Mouse (Mus musculus) forebrain, embryonic 15.5 days (tissue): Measurements from ENCODE around the gene Ndufa5. TPM values are rescaled to one million over a fixed set of nuclear protein-coding genes. Genes with fewer than 3 reads are reported as not detected.
A peak's percentile ranks its signal among the peaks of the same experiment; 100 is the strongest.

Source experiments
- ATAC-seq: fragments of 200-750 bp; cut with Nextera tagmentation; replicated peaks from 2 replicates; pipeline ENCODE4 v1.8.0; 2017; ENCODE audit warnings: mild to moderate bottlenecking, moderate TSS enrichment, moderate library complexity
- H3K27ac ChIP-seq: fragments of 300-500 bp; sonication (generic); replicated peaks from 2 replicates; pipeline ENCODE4 v1.5.1; 2015; ENCODE audit warnings: mild to moderate bottlenecking, inconsistent platforms
- H3K27me3 ChIP-seq: fragments of 300-500 bp; sonication (generic); 2 replicates; pipeline ENCODE4 v1.6.1; 2015; ENCODE audit warnings: inconsistent platforms
- H3K36me3 ChIP-seq: fragments of 300-500 bp; sonication (generic); 2 replicates; pipeline ENCODE4 v1.6.1; 2015; ENCODE audit warnings: mild to moderate bottlenecking, inconsistent platforms
- H3K4me1 ChIP-seq: fragments of 300-500 bp; sonication (generic); 2 replicates; pipeline ENCODE4 v1.6.1; 2015; ENCODE audit warnings: inconsistent platforms
- H3K4me2 ChIP-seq: fragments of 300-500 bp; sonication (generic); replicated peaks from 2 replicates; pipeline ENCODE4 v1.6.1; 2015; ENCODE audit warnings: mild to moderate bottlenecking, inconsistent platforms
- H3K4me3 ChIP-seq: fragments of 300-500 bp; sonication (generic); 2 replicates; pipeline ENCODE4 v1.5.1; 2015; ENCODE audit warnings: mild to moderate bottlenecking, inconsistent platforms
- H3K9ac ChIP-seq: fragments of 300-500 bp; sonication (generic); replicated peaks from 2 replicates; pipeline ENCODE4 v1.6.1; 2015; ENCODE audit warnings: mild to moderate bottlenecking, inconsistent platforms
- H3K9me3 ChIP-seq: fragments of 300-500 bp; sonication (generic); 2 replicates; pipeline ENCODE4 v1.6.1; 2016; ENCODE audit warnings: inconsistent platforms
- WGBS: fragments of 180-500 bp; shearing (Covaris S2); methylation state at CpG from one replicate; pipeline ENCODE4 v1.1.7; 2015; ENCODE audit warnings: mixed read lengths; 5-methylcytosine and 5-hydroxymethylcytosine counted together
- polyA plus RNA-seq: library from polyadenylated mRNA; unstranded; fragments of >200 nt; fragmentation: Nextera tagmentation; extraction: Ambion mirVana; gene quantifications from 2 replicates; pipeline ENCODE4 v1.2.1, GENCODE M21; 2015

Ndufa5 gene
- polyA plus RNA-seq, 1 experiment from 2014 or later: 313 TPM

DNA sequence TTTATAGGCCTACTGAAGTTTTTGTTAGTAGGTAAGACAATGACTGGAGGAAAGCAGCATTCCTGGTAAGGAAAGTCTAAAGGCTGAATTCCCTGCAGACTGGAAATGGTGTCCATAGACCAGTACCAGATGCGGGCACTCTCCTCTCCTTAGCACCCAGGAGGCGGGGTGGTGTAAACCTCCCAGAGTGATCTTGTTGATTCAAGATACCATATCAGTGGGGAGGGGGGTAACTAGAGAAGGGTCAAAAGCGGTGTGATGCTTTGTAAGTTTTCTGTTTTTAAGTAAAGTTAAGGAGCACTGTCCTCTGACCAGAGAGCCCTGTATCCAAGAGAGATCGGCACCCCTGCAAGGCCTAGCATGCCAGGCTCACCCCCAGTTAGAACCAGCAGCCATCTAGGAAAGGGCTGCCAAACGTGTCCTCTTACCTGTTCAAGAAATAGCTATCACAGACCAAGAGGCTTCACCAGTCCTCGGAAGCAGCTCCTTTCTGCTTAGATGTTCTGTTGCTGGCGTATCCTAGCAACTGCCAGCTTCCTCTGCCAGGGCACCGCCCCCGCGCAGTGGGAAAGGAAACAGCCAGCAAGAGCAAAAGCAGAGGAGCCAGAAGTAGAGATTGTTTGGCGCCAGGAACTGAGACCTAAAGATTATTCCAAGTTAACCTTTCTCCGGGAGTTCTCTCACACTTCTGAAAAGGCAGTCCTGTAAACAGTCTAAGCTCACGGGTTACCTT is 13.1 kb downstream of the Ndufa5 start, which contains the start of gene Iqub:
Gene Iqub, minus strand, starts transcription at position 516 of the 733 bp plus-strand sequence.
- Histone ChIP-seq H3K27ac (no peak within 1 kb of the TSS), H3K4me1 (peaks cover 10% of the 10 kb centered on the region), H3K4me3 (no peak within 1 kb of the TSS), H3K9ac (peak within 1 kb of the TSS; percentile 30), H3K4me2 (peak within 1 kb of the TSS; percentile 30), H3K36me3 (peaks cover 12% of the 10 kb centered on the region; the same call in 1 of the 2 replicates), H3K27me3 (no peaks in the 10 kb centered on the region), H3K9me3 (no peaks in the 10 kb centered on the region)
- WGBS: 22% methylated on average over 13 of the region's 13 CpGs
- ATAC-seq: peak; percentile 91

DNA sequence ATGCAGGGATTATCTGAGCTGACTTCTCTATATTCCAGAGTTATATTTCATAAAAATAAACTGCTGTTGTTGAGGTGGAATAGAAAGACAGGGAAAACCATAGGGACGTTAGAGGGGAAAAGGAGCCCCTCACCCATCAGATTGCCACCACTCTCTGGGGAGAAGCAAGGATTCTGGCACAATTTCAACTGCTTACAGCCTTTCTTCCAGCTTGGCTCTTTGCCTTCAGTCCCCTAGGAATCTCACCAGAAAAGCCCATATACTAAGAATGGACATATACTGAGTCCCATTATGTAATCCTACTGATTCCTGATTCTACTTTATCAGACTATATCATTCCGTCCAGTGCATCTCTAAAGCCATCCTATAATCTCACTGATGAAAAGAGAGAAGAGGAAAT is 23.7 kb downstream of the Ndufa5 start:
- H3K27me3 ChIP-seq: no peaks in the 10 kb centered on the region
- WGBS: 62% methylated on average over 2 of the region's 2 CpGs
- H3K4me3 ChIP-seq: no peak overlapping the region
- no peaks in the 10 kb centered on the region for H3K9me3 ChIP-seq
- H3K4me2 ChIP-seq: no peak overlapping the region
- no peaks in the 10 kb centered on the region for H3K36me3 ChIP-seq
- peaks cover 4% of the 10 kb centered on the region; the same call in 1 of the 2 replicates for H3K4me1 ChIP-seq
- no peak overlapping the region for H3K9ac ChIP-seq
- no peak for ATAC-seq
- no peak overlapping the region for H3K27ac ChIP-seq

DNA sequence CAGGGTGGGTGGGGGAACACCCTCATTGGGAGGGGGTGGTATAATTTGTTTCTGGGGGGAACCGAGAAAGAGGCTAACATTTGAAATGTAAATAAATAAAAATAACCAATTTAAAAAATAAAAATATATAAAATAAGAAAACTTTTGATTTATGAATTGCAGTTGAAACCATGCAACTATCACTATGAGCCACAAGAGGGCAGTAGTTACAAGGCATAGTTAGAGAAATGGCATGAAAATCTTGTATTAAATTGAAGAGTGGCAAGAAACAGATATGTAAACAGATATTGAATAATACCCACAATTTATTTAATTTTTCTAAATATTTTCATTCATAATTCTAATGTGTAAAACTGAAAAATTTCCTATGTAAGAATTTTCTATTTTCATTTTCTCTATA is 37.5 kb downstream of the Ndufa5 start:
- Histone ChIP-seq H3K9me3 (no peaks in the 10 kb centered on the region), H3K4me2 (no peak overlapping the region), H3K9ac (no peak overlapping the region), H3K27ac (no peak overlapping the region), H3K36me3 (no peaks in the 10 kb centered on the region), H3K27me3 (no peaks in the 10 kb centered on the region), H3K4me3 (no peak overlapping the region), H3K4me1 (no peaks in the 10 kb centered on the region)
- 14% methylated on average over 1 of the region's 1 CpGs for WGBS
- no peak for ATAC-seq

DNA sequence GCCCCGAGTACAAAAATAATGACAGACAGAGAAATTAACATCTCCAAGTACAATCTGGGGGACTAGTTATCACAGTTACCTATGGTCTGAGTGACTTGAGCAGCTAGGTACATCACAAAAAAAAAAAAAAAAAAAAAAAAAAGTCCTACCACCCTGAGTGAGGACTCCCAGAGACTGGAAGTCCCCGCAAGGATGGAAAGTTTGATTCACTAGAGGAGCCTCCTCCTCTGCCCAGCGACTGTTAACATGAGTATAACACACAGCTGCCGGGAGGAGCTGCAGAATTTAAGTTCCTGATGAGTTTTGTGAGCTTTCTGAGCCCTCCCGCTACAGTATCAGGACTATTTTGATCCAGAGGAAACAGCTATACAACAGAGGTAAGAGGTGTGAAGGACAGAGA is 41.3 kb downstream of the Ndufa5 start:
- ATAC-seq: no peak
- H3K9ac ChIP-seq: no peak overlapping the region
- 87% methylated on average over 5 of the region's 5 CpGs for WGBS

DNA sequence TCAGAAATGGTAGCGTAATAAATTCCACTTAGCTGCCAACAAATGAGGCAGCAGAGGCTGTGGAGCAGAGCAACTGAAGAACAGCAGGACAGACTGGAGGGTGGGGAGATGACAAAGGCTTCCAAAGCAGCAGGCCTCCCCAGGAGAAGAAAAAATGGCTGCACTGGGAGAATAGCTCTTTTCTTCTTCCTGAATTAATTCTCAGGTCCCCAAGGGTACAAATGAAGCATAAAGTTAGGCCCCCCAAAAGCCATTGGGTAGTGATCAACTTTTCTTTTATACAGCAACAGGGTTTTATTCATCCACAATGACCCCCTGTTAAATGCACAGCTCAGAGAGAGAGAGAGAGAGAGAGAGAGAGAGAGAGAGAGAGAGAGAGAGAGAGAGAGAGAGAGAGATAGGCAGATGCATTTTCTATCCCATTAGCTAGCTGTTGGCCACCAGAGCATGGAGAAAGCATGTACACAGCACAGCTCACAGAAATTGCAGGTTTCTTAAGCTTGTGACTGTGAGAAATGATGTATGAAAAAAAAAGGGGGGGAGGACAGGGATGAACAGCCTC is 57.2 kb downstream of the Ndufa5 start:
- Histone ChIP-seq H3K4me3 (no peak overlapping the region), H3K27ac (peak overlapping the region; percentile 64), H3K27me3 (no peaks in the 10 kb centered on the region), H3K9ac (no peak overlapping the region), H3K4me2 (no peak overlapping the region), H3K9me3 (no peaks in the 10 kb centered on the region), H3K4me1 (peaks cover 7% of the 10 kb centered on the region), H3K36me3 (no peaks in the 10 kb centered on the region)
- whole genome bisulfite sequencing: 11% methylated on average over 1 of the region's 1 CpGs
- ATAC-seq: peak; percentile 76

More for the DNA sequence above, 41.3 kb downstream of the Ndufa5 start:
- no peaks in the 10 kb centered on the region for H3K36me3 ChIP-seq
- no peaks in the 10 kb centered on the region for H3K27me3 ChIP-seq
- no peaks in the 10 kb centered on the region for H3K9me3 ChIP-seq
- no peak overlapping the region for H3K4me3 ChIP-seq
- H3K27ac ChIP-seq: no peak overlapping the region
- no peaks in the 10 kb centered on the region for H3K4me1 ChIP-seq
- H3K4me2 ChIP-seq: no peak overlapping the region

DNA sequence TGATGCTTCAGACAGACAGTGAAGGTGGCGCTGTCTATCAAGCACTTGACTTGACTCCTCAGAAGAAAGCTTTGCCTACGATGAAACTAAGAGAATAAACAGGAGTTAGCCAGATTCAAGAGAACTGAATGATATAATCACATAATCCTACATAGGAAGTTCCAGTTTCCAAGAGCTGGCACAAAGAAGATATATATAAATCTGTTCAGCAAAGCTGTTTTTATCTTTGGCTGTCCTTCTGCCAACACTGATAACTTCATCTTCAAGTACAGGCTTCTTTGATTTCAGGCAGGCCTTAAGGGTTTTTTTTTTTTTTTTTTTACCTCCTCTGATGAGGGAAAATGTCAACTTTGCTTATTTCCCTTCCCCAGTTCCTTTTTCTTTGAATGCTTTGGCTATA is 57.7 kb downstream of the Ndufa5 start:
- Histone ChIP-seq H3K9ac (no peak overlapping the region), H3K4me3 (no peak overlapping the region), H3K4me2 (no peak overlapping the region), H3K27me3 (no peaks in the 10 kb centered on the region), H3K27ac (peak overlapping the region; percentile 64), H3K36me3 (no peaks in the 10 kb centered on the region), H3K4me1 (peaks cover 7% of the 10 kb centered on the region), H3K9me3 (no peaks in the 10 kb centered on the region)
- WGBS: 59% methylated on average over 2 of the region's 2 CpGs
- peak; percentile 37 for ATAC-seq

Other genes starting within 250 kb of the Ndufa5 start
- gene Iqub, start 12.9 kb downstream of the Ndufa5 start, polyA plus RNA-seq: 1.2 and 2.1 TPM in 2 replicates
- gene Asb15, start 131 bp upstream of the Ndufa5 start, polyA plus RNA-seq: not detected in 2 replicates
- not detected in 2 replicates for gene Lmod2, start 69.7 kb upstream of the Ndufa5 start, polyA plus RNA-seq
- 71.0 and 74.1 TPM in 2 replicates for gene Wasl, start 137.0 kb upstream of the Ndufa5 start, polyA plus RNA-seq
- not detected in 2 replicates for gene Hyal6, start 205.2 kb upstream of the Ndufa5 start, polyA plus RNA-seq
- not detected in 2 replicates for gene Hyal4, start 220.3 kb upstream of the Ndufa5 start, polyA plus RNA-seq